Mouse (Mus musculus) olfactory bulb, adult 2 months (tissue): ENCODE data around the gene Abr.

Source experiments
- CTCF ChIP-seq: fragments of 200-500 bp; IDR thresholded peaks from 2 replicates; pipeline ENCODE4 v1.5.1; 2012; ENCODE audit warnings: low read depth, mild to moderate bottlenecking, low read length, moderate library complexity; ENCODE audit not compliant: insufficient read depth
- POLR2A ChIP-seq: fragments of 200-500 bp; IDR thresholded peaks from 2 replicates; pipeline ENCODE4 v1.6.1; 2012; ENCODE audit warnings: mild to moderate bottlenecking, low read depth, low read length, moderate library complexity; ENCODE audit not compliant: insufficient read depth

GRCm38 (mm10) chr11:76415985-76416384 lies 206.1 kb downstream of the Abr start:
- TF ChIP-seq CTCF (no peak), POLR2A (no peak)
